Mouse (Mus musculus) c-Kit-negative CD71-positive TER-119-positive erythroid progenitor cells, embryonic 14.5 days (primary cell): ENCODE measurements around the gene Gm49395.

Source experiments
- DNase-seq: peaks from one replicate; pipeline ENCODE4 v3.0.0-alpha.2; 2013; ENCODE audit warnings: low read depth, low spot score

Gm49395 gene

DNA sequence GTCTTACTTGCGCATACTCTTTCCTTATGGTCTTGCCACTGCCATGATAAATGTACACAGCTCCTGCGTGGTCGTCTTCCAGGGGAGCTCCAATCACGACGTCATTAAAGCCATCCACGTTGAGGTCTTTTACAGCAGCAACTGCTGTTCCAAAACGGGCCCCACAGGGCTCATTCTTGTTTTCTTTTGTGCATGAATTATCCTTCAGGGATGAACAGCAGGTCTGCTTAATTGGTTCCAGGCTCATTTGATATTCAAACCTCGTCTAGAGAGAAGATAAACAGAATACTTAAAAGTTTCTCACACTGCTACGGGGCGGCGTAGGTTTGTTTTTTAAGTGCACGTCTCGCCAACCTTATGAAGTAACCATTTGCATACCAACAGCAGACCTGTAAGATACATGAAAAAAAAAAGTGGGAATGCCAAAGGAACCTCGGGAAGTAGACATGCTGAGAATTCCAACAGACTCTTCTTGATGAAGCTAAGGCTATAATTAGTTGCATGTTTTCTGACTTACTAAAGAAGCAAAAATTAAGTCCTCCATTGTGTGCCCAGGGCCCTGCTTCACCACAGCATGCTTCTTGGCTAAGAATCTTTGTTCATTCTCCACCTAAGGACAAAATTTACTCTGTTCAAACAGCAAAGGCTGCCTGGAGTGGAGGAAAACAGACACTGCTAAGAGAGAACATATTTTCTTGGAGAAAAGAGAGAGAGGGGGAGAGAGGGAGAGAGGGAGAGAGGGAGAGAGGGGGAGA lies 109.3 kb downstream of the Gm49395 start:
- no peak for DNase-seq

DNA sequence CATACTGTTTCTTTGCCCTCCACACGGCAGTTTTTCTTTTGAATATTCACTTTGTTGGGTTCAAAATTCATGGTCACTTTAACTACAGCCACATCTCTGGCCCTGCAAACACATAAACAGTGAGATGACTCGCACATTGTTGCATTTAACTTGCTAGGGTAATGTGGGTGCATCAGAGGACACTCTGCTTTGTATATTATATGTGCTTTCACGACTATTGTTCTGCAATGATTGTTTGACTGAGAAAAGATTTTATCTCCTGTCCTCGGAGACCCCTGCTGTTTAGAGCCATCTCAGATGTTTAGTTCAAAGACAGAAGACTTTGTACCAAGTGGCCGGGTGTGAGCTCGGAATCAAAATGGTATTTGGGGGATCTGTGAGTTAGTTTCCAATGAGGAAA lies 114.1 kb downstream of the Gm49395 start:
- DNase-seq, result no peak

DNA sequence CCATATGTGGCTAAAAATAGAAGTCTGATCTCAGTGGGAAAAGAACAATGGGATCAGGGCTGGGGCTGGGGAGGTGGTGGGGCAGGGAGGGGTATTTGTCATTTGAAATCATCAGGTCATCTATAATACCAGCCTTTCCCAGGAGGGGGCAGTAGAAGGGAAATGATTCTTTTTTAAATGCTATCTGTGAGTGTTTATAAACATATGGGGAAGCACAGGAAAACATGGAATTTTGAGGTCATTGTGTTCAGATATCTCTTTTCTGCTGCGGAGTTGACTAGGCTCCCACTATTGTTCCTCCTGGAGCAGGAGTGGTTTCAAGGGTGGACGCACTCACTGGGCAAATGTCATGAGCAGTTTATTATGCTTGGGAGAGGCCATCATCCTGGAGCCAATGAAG lies 114.6 kb downstream of the Gm49395 start:
- no peak for DNase-seq
